1 mouse cellular context compared by ENCODE assay signal in the genomic region with DNA sequence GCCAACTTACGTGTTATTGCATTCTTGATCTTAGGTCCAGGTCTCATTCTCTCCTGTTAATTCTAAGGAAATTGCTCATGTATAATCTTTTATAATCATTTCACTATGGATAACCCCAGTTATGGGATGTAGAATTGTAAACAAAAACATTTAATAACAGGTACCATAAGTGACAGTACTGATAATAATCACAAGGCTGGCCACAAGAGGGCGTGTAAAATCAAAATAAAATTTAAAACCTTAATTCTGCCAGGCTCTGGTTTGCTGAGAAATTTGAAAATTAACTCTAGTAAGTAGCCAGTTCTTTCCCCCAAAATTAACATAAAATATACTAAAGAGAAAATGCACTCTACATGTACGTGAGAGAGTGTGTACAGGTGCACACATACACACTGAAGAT.
TF ChIP-seq lines count a peak whose summit lies in the region.

No protein-coding gene starts in this region.

TF ChIP-seq in MEL, 35 proteins besides CTCF, POLR2A, EP300 and RAD21:
- no peak for TF ChIP-seq MXI1 (IDR thresholded peaks at IDR 0.05; ENCODE audit: low read depth, low read length)
- no peak for TF ChIP-seq MAFK (IDR thresholded peaks at IDR 0.05; ENCODE audit: borderline replicate concordance, low read depth, low read length)
- no peak for TF ChIP-seq HCFC1 (IDR thresholded peaks at IDR 0.05; ENCODE audit: low read depth, low read length)
- TF ChIP-seq NRF1 (IDR thresholded peaks at IDR 0.05; ENCODE audit: insufficient read depth, low read depth, low read length, poor library complexity, severe bottlenecking) = no peak
- no peak for TF ChIP-seq JUND (IDR thresholded peaks at IDR 0.05; ENCODE audit: low read depth, low read length)
- no peak for TF ChIP-seq MEF2A (IDR thresholded peaks at IDR 0.05; ENCODE audit: extremely low read depth, insufficient replicate concordance, low read depth, low read length, poor library complexity, severe bottlenecking)
- no peak for TF ChIP-seq NELFE (IDR thresholded peaks at IDR 0.05; ENCODE audit: low read depth, low read length)
- TF ChIP-seq POLR2AphosphoS2 (IDR thresholded peaks at IDR 0.05; ENCODE audit: low read length) = no peak
- TF ChIP-seq MAX (IDR thresholded peaks at IDR 0.05; ENCODE audit: low read length) = no peak
- TF ChIP-seq GABPA (IDR thresholded peaks at IDR 0.05; ENCODE audit: low read depth, low read length) = no peak
- no peak for TF ChIP-seq USF2 (IDR thresholded peaks at IDR 0.05; ENCODE audit: borderline replicate concordance in 1 of 2, insufficient read depth in 1 of 2, low read depth in 1 of 2, low read length in 2 of 2)
- TF ChIP-seq SMC3 (IDR thresholded peaks at IDR 0.05; ENCODE audit: low read depth, low read length) = no peak
- TF ChIP-seq POLR2AphosphoS5 (IDR thresholded peaks at IDR 0.05; ENCODE audit: borderline replicate concordance, low read depth, low read length) = no peak
- TF ChIP-seq ZNF384 (IDR thresholded peaks at IDR 0.05; ENCODE audit: low read depth, low read length) = no peak
- no peak for TF ChIP-seq KAT2A (conservative IDR thresholded peaks at IDR 0.05; ENCODE audit: low read depth, low read length)
- no peak for TF ChIP-seq ETS1 (IDR thresholded peaks at IDR 0.05; ENCODE audit: low read depth, low read length)
- TF ChIP-seq E2F4 (IDR thresholded peaks at IDR 0.05; ENCODE audit: borderline replicate concordance, low read depth, low read length) = no peak
TF ChIP-seq in MEL: peak in this region for 0.
